Mouse (Mus musculus) MEL (cell line): ENCODE measurements around the gene Foxn2. TPM values are rescaled to one million over a fixed set of nuclear protein-coding genes. Genes with fewer than 3 reads are reported as not detected.

Experiments used
- DNase-seq: peaks from one replicate; pipeline ENCODE4 v3.0.0; 2011; ENCODE audit warnings: low read depth, low spot score
- H3K27ac ChIP-seq: 2 replicates; pipeline ENCODE4 v1.5.1; 2012; ENCODE audit warnings: low read depth, mild to moderate bottlenecking, control low read depth, low read length, moderate library complexity; ENCODE audit not compliant: control insufficient read depth
- H3K27me3 ChIP-seq, 2 experiments: fragments of 150-350 bp in 1 of 2; sonication (generic) in 1 of 2; 2 replicates each; pipeline ENCODE4 v1.6.1; 2012; ENCODE audit warnings: low read length in 2 of 2, mild to moderate bottlenecking in 2 of 2, improper control_type of control experiment in 1 of 2, moderate library complexity in 1 of 2; ENCODE audit not compliant: insufficient read depth in 2 of 2, control insufficient read depth in 1 of 2
- H3K36me3 ChIP-seq, 2 experiments: 2 replicates each; pipeline ENCODE4 v1.6.1; 2012 to 2014; ENCODE audit warnings: low read length in 2 of 2, improper control_type of control experiment in 1 of 2, inconsistent platforms in 1 of 2, mild to moderate bottlenecking in 1 of 2; ENCODE audit not compliant: insufficient read depth in 2 of 2, control insufficient read depth in 1 of 2
- H3K4me1 ChIP-seq, 2 experiments: fragments of 150-350 bp in 1 of 2; sonication (generic) in 1 of 2; 2 replicates each; pipeline ENCODE4 v1.6.1; 2012; ENCODE audit warnings: low read length in 2 of 2, improper control_type of control experiment in 1 of 2, mild to moderate bottlenecking in 1 of 2; ENCODE audit not compliant: insufficient read depth in 2 of 2, control insufficient read depth in 1 of 2
- H3K4me3 ChIP-seq, 2 experiments: fragments of 150-350 bp in 1 of 2; sonication (generic) in 1 of 2; 2 replicates each; pipeline ENCODE4 v1.5.1; 2012; ENCODE audit warnings: low read depth in 2 of 2, low read length in 2 of 2, mild to moderate bottlenecking in 2 of 2, moderate library complexity in 2 of 2, control low read depth in 1 of 2, improper control_type of control experiment in 1 of 2; ENCODE audit not compliant: control insufficient read depth in 1 of 2, insufficient read depth in 1 of 2
- H3K79me2 ChIP-seq: 2 replicates; pipeline ENCODE4 v1.6.1; 2012; ENCODE audit warnings: mild to moderate bottlenecking, low read length, moderate library complexity; ENCODE audit not compliant: control insufficient read depth, poor library complexity, insufficient read depth
- H3K9ac ChIP-seq: 2 replicates; pipeline ENCODE4 v1.6.1; 2012; ENCODE audit warnings: low read depth, mild to moderate bottlenecking, control low read depth, low read length, moderate library complexity; ENCODE audit not compliant: control insufficient read depth, poor library complexity, severe bottlenecking
- H3K9me3 ChIP-seq: fragments of 150-350 bp; sonication (generic); replicated peaks from 2 replicates; pipeline ENCODE4 v1.6.1; 2012; ENCODE audit warnings: mild to moderate bottlenecking, low read length, improper control_type of control experiment, moderate library complexity; ENCODE audit not compliant: insufficient read depth
- BHLHE40 ChIP-seq: IDR thresholded peaks from 2 replicates; pipeline ENCODE4 v1.6.1; 2012; ENCODE audit warnings: low read depth, mild to moderate bottlenecking, inconsistent platforms, low read length, improper control_type of control experiment, borderline replicate concordance
- CHD1 ChIP-seq: IDR thresholded peaks from 2 replicates; pipeline ENCODE4 v1.6.1; 2012; ENCODE audit warnings: low read depth, mild to moderate bottlenecking, inconsistent platforms, low read length, improper control_type of control experiment
- CHD2 ChIP-seq: IDR thresholded peaks from 2 replicates; pipeline ENCODE4 v1.6.1; 2011; ENCODE audit warnings: low read length, improper control_type of control experiment
- CTCF ChIP-seq, 3 experiments: IDR thresholded peaks in 2 of 3; conservative IDR thresholded peaks in 1 of 3; 2 replicates each; pipeline ENCODE4 v1.5.1; 2011 to 2012; ENCODE audit warnings: low read length in 3 of 3, low read depth in 2 of 3, mild to moderate bottlenecking in 2 of 3, improper control_type of control experiment in 1 of 3, inconsistent platforms in 1 of 3, mixed read lengths in 1 of 3, moderate library complexity in 1 of 3; ENCODE audit not compliant: control insufficient read depth in 1 of 3, insufficient read depth in 1 of 3, poor library complexity in 1 of 3, severe bottlenecking in 1 of 3
- E2F4 ChIP-seq: IDR thresholded peaks from 2 replicates; pipeline ENCODE4 v1.6.1; 2011; ENCODE audit warnings: low read depth, low read length, improper control_type of control experiment, borderline replicate concordance
- ELF1 ChIP-seq: IDR thresholded peaks from 2 replicates; pipeline ENCODE4 v1.6.1; 2014; ENCODE audit warnings: low read depth, mild to moderate bottlenecking, inconsistent platforms, low read length, improper control_type of control experiment, moderate library complexity
- EP300 ChIP-seq, 2 experiments: IDR thresholded peaks; 2 replicates each; pipeline ENCODE4 v1.6.1; 2011; ENCODE audit warnings: improper control_type of control experiment in 2 of 2, low read length in 2 of 2, low read depth in 1 of 2, mild to moderate bottlenecking in 1 of 2
- ETS1 ChIP-seq: IDR thresholded peaks from 2 replicates; pipeline ENCODE4 v1.6.1; 2012; ENCODE audit warnings: low read depth, mild to moderate bottlenecking, inconsistent platforms, low read length, improper control_type of control experiment, moderate library complexity
- GABPA ChIP-seq: IDR thresholded peaks from 2 replicates; pipeline ENCODE4 v1.6.1; 2012; ENCODE audit warnings: low read depth, mild to moderate bottlenecking, inconsistent platforms, low read length, improper control_type of control experiment, moderate library complexity
- GATA1 ChIP-seq: IDR thresholded peaks from 2 replicates; pipeline ENCODE4 v1.6.1; 2011; ENCODE audit warnings: low read depth, low read length, improper control_type of control experiment
- HCFC1 ChIP-seq: IDR thresholded peaks from 2 replicates; pipeline ENCODE4 v1.6.1; 2012; ENCODE audit warnings: low read depth, mild to moderate bottlenecking, inconsistent platforms, low read length, improper control_type of control experiment, moderate library complexity
- JUND ChIP-seq: IDR thresholded peaks from 2 replicates; pipeline ENCODE4 v1.6.1; 2011; ENCODE audit warnings: low read depth, mild to moderate bottlenecking, improper control_type of control experiment, low read length
- KAT2A ChIP-seq: conservative IDR thresholded peaks from 2 replicates; pipeline ENCODE4 v1.6.1; 2012; ENCODE audit warnings: low read depth, low read length, improper control_type of control experiment, inconsistent platforms
- MAFK ChIP-seq: IDR thresholded peaks from 2 replicates; pipeline ENCODE4 v1.6.1; 2011; ENCODE audit warnings: low read depth, mild to moderate bottlenecking, low read length, improper control_type of control experiment, borderline replicate concordance
- MAX ChIP-seq: IDR thresholded peaks from 2 replicates; pipeline ENCODE4 v1.6.1; 2011; ENCODE audit warnings: low read length, improper control_type of control experiment
- MAZ ChIP-seq: IDR thresholded peaks from 2 replicates; pipeline ENCODE4 v1.6.1; 2012; ENCODE audit warnings: low read depth, mild to moderate bottlenecking, inconsistent platforms, low read length, improper control_type of control experiment
- MEF2A ChIP-seq: IDR thresholded peaks from 2 replicates; pipeline ENCODE4 v1.6.1; 2014; ENCODE audit warnings: low read depth, mild to moderate bottlenecking, inconsistent platforms, low read length, improper control_type of control experiment; ENCODE audit not compliant: poor library complexity, insufficient replicate concordance, severe bottlenecking; ENCODE audit errors: extremely low read depth
- MXI1 ChIP-seq: IDR thresholded peaks from 2 replicates; pipeline ENCODE4 v1.6.1; 2011; ENCODE audit warnings: mild to moderate bottlenecking, low read depth, low read length, improper control_type of control experiment
- MYB ChIP-seq: IDR thresholded peaks from 2 replicates; pipeline ENCODE4 v1.6.1; 2011; ENCODE audit warnings: mild to moderate bottlenecking, low read depth, low read length, improper control_type of control experiment
- MYC ChIP-seq: IDR thresholded peaks from 2 replicates; pipeline ENCODE4 v1.6.1; 2011; ENCODE audit warnings: low read depth, mild to moderate bottlenecking, low read length, improper control_type of control experiment, moderate library complexity
- NELFE ChIP-seq: IDR thresholded peaks from 2 replicates; pipeline ENCODE4 v1.6.1; 2011; ENCODE audit warnings: low read depth, low read length, improper control_type of control experiment
- NRF1 ChIP-seq: IDR thresholded peaks from 2 replicates; pipeline ENCODE4 v1.6.1; 2014; ENCODE audit warnings: low read depth, mild to moderate bottlenecking, inconsistent platforms, low read length, improper control_type of control experiment, moderate library complexity; ENCODE audit not compliant: poor library complexity, insufficient read depth, severe bottlenecking
- POLR2AphosphoS2 ChIP-seq: IDR thresholded peaks from 2 replicates; pipeline ENCODE4 v1.6.1; 2011; ENCODE audit warnings: low read length, improper control_type of control experiment
- POLR2AphosphoS5 ChIP-seq: IDR thresholded peaks from 2 replicates; pipeline ENCODE4 v1.6.1; 2012; ENCODE audit warnings: low read depth, borderline replicate concordance, mild to moderate bottlenecking, inconsistent platforms, low read length, moderate library complexity, mixed read lengths
- RAD21 ChIP-seq: IDR thresholded peaks from 2 replicates; pipeline ENCODE4 v1.6.1; 2011; ENCODE audit warnings: mild to moderate bottlenecking, low read depth, low read length, improper control_type of control experiment
- RCOR1 ChIP-seq: IDR thresholded peaks from 2 replicates; pipeline ENCODE4 v1.6.1; 2012; ENCODE audit warnings: low read depth, mild to moderate bottlenecking, inconsistent platforms, low read length, improper control_type of control experiment
- SIN3A ChIP-seq: IDR thresholded peaks from 2 replicates; pipeline ENCODE4 v1.6.1; 2012; ENCODE audit warnings: low read length, improper control_type of control experiment, inconsistent platforms
- SMC3 ChIP-seq: IDR thresholded peaks from 2 replicates; pipeline ENCODE4 v1.6.1; 2011; ENCODE audit warnings: low read depth, low read length, improper control_type of control experiment
- TAL1 ChIP-seq: IDR thresholded peaks from 2 replicates; pipeline ENCODE4 v1.6.1; 2012; ENCODE audit warnings: mild to moderate bottlenecking, inconsistent platforms, low read length, moderate library complexity, mixed read lengths
- TBP ChIP-seq: IDR thresholded peaks from 2 replicates; pipeline ENCODE4 v1.8.0; 2011; ENCODE audit warnings: low read depth, low read length, improper control_type of control experiment
- TCF12 ChIP-seq: IDR thresholded peaks from 2 replicates; pipeline ENCODE4 v1.6.1; 2014; ENCODE audit warnings: low read depth, mild to moderate bottlenecking, inconsistent platforms, low read length, improper control_type of control experiment, moderate library complexity
- UBTF ChIP-seq: IDR thresholded peaks from 2 replicates; pipeline ENCODE4 v1.6.1; 2012; ENCODE audit warnings: low read depth, mild to moderate bottlenecking, inconsistent platforms, low read length, improper control_type of control experiment, moderate library complexity, borderline replicate concordance; ENCODE audit not compliant: insufficient read depth
- USF1 ChIP-seq: IDR thresholded peaks from 2 replicates; pipeline ENCODE4 v1.6.1; 2014; ENCODE audit warnings: low read depth, mild to moderate bottlenecking, inconsistent platforms, low read length, improper control_type of control experiment, moderate library complexity
- USF2 ChIP-seq, 2 experiments: IDR thresholded peaks; 2 replicates each; pipeline ENCODE4 v1.6.1; 2011 to 2012; ENCODE audit warnings: improper control_type of control experiment in 2 of 2, low read length in 2 of 2, borderline replicate concordance in 1 of 2, inconsistent platforms in 1 of 2, low read depth in 1 of 2, mild to moderate bottlenecking in 1 of 2; ENCODE audit not compliant: insufficient read depth in 1 of 2
- ZC3H11A ChIP-seq: IDR thresholded peaks from 2 replicates; pipeline ENCODE4 v1.6.1; 2012; ENCODE audit warnings: low read depth, mild to moderate bottlenecking, inconsistent platforms, low read length, improper control_type of control experiment
- ZKSCAN1 ChIP-seq: IDR thresholded peaks from 2 replicates; pipeline ENCODE4 v1.6.1; 2012; ENCODE audit warnings: low read depth, mild to moderate bottlenecking, inconsistent platforms, low read length, improper control_type of control experiment, moderate library complexity
- ZMIZ1 ChIP-seq: IDR thresholded peaks from 2 replicates; pipeline ENCODE4 v1.6.1; 2012; ENCODE audit warnings: low read depth, mild to moderate bottlenecking, inconsistent platforms, low read length, improper control_type of control experiment, moderate library complexity
- ZNF384 ChIP-seq: IDR thresholded peaks from 2 replicates; pipeline ENCODE4 v1.6.1; 2012; ENCODE audit warnings: low read depth, mild to moderate bottlenecking, inconsistent platforms, low read length, improper control_type of control experiment
- polyA plus RNA-seq, 2 experiments: library from polyadenylated mRNA; stranded (reverse) in 1 of 2; unstranded in 1 of 2; fragments of >175 nt in 1 of 2; fragments of >200 nt in 1 of 2; gene quantifications; 2 replicates each; pipeline versions ENCODE4 v1.2.1 to v1.2.4; 2012; ENCODE audit warnings: low replicate concordance in 2 of 2, low read depth in 1 of 2; ENCODE audit not compliant: insufficient read length in 2 of 2, insufficient read depth in 1 of 2, missing spikeins in 1 of 2
- total RNA-seq: library from RNA; depleted of rRNA; stranded (reverse); fragments of 300-350 nt; gene quantifications from 2 replicates; pipeline ENCODE4 v1.2.3, GENCODE M21; 2012

Foxn2 gene
- total and polyA plus RNA-seq, 3 experiments = 20.0 to 133 (median 21.7) TPM

DNA sequence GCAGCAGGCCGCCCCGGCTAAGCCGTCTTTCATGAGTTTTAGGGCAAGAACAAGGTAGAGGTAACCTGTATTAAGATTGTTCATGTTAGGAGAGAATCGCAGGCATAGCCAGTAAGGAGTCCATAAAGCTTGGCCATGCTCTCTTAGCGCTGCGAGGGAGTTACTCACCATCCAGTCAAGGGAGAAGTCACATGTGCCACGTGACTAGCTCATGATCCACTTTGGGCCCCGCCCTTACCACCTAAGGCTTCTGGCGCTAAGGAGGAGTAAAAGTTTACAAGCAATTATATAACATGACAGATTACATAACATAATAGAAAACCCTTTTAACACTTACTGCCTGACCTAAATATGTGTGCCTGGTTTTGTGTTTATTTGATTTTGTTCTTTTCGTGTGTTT is 8.5 kb upstream of the Foxn2 start:
- Histone ChIP-seq H3K79me2 (no peaks in the 10 kb centered on the region), H3K27me3 (no peaks in the 10 kb centered on the region), H3K27ac (peak overlapping the region; percentile 26), H3K36me3 (peaks cover 0 to 30% of the 10 kb centered on the region in 2 experiments; a peak in 2 of 4 replicates), H3K4me1 (peaks cover 10 to 37% of the 10 kb centered on the region in 2 experiments), H3K9me3 (no peaks in the 10 kb centered on the region), H3K9ac (peak overlapping the region; percentile 47), H3K4me3 (peak overlapping the region; percentile 46 to 68)
- DNase-seq = peak; percentile 86
- TF ChIP-seq POLR2AphosphoS5 (no peak), NRF1 (no peak), CHD2 (no peak), CHD1 (no peak), RAD21 (no peak), MEF2A (no peak), USF2 (IDR thresholded peaks at IDR 0.05; ENCODE audit: borderline replicate concordance in 1 of 2, insufficient read depth in 1 of 2, low read depth in 1 of 2, low read length in 2 of 2) (peak; percentile 73 to 86), JUND (no peak), TCF12 (no peak), GATA1 (no peak), ETS1 (no peak), SMC3 (no peak), KAT2A (no peak), RCOR1 (0 out of 2 replicates have a peak, but pooled peaks have one; percentile 12), E2F4 (no peak), POLR2AphosphoS2 (no peak), BHLHE40 (peak; percentile 87), GABPA (no peak), MAZ (no peak), NELFE (no peak; the same call in 1 of the 2 replicates), EP300 (IDR thresholded peaks at IDR 0.05; ENCODE audit: low read depth in 1 of 2, low read length in 2 of 2) (peak in 1 of 2 experiments; percentile 22; a peak in 1 of 4 replicates), MAFK (no peak), ZC3H11A (no peak), ZNF384 (0 out of 2 replicates have a peak, but pooled peaks have one; percentile 22), MYB (no peak), MYC (peak; percentile 71), TBP (no peak), ZMIZ1 (no peak), ELF1 (no peak), USF1 (peak; percentile 96), ZKSCAN1 (0 out of 2 replicates have a peak, but pooled peaks have one; percentile 9), UBTF (no peak), TAL1 (no peak), HCFC1 (no peak), MXI1 (peak; percentile 85), MAX (peak; percentile 99), SIN3A (no peak), CTCF (IDR thresholded peaks at IDR 0.05 in 2 of 3, conservative IDR thresholded peaks at IDR 0.05 in 1 of 3; ENCODE audit: control insufficient read depth in 1 of 3, insufficient read depth in 1 of 3, low read depth in 2 of 3, low read length in 3 of 3, poor library complexity in 1 of 3, severe bottlenecking in 1 of 3) (no peak)
